Mouse (Mus musculus) ES-Bruce4 (cell line): Measurements from ENCODE around the gene Vgll4.

Experiments
- CTCF ChIP-seq: IDR thresholded peaks from one replicate; pipeline ENCODE4 v1.8.1; 2011; ENCODE audit warnings: low read depth, low read length
- EP300 ChIP-seq: IDR thresholded peaks from 2 replicates; pipeline ENCODE4 v1.6.1; 2011; ENCODE audit warnings: low read depth, low read length; ENCODE audit not compliant: insufficient read depth
- POLR2A ChIP-seq: IDR thresholded peaks from one replicate; pipeline ENCODE4 v1.8.1; 2011; ENCODE audit warnings: low read length; ENCODE audit not compliant: insufficient read depth

DNA sequence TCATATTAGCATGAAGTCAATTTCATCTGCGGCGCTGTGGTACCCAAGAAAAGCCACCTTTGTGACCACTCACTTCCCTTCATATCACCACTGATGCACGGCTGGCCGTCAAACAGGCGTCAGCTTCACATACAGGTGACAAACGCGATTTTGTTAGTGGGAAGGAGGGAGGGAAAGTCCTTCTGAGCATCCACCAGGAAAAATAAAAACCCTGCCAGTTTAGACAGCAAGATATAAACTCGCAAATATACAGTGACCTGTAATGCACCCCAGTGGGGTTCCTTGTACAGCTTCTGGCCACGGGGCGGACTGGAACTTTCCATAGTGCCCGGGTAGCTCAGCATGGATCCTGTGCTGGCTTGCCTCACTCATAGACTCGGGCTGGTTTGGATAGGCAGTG, 78.0 kb downstream of the Vgll4 start:
- no peak for TF ChIP-seq CTCF
- no peak for TF ChIP-seq EP300
- no peak for TF ChIP-seq POLR2A
